ENCODE assay signal across 16 mouse cellular contexts in genomic region chr2:126472836-126473235, GRCm38 (mm10). TPM values are rescaled to one million over a fixed set of nuclear protein-coding genes. Genes with fewer than 3 reads are reported as not detected.
"Had no signal": no experiment of that assay in that cellular context is flagged by ENCODE, and none has a peak within 500 bp of the region (broad histone marks: within the 10 kb centered on the region; RNA-seq: fewer than 3 reads in every experiment).

No protein-coding gene starts in this region.

- H3K4me3 ChIP-seq: intestine, embryonic 15.5 days; limb, embryonic 12.5 days; limb, embryonic 15.5 days; stomach, embryonic 15.5 days had no signal

- H3K36me3 ChIP-seq: intestine, embryonic 15.5 days; limb, embryonic 12.5 days; limb, embryonic 15.5 days; stomach, embryonic 15.5 days had no signal

- H3K27ac ChIP-seq: intestine, embryonic 15.5 days; limb, embryonic 12.5 days; limb, embryonic 15.5 days; stomach, embryonic 15.5 days had no signal

- H3K9me3 ChIP-seq: intestine, embryonic 15.5 days; limb, embryonic 12.5 days; limb, embryonic 15.5 days; stomach, embryonic 15.5 days had no signal

- H3K27me3 ChIP-seq: intestine, embryonic 15.5 days; limb, embryonic 12.5 days; limb, embryonic 15.5 days; stomach, embryonic 15.5 days had no signal

- H3K9ac ChIP-seq: intestine, embryonic 15.5 days; limb, embryonic 12.5 days; limb, embryonic 15.5 days; stomach, embryonic 15.5 days had no signal

- DNase-seq: kidney, adult 11 months; kidney, adult 9 months; kidney, postnatal 14 days; kidney, postnatal 4 days; left cerebral cortex, postnatal 4 days; lung, postnatal 14 days; midbrain, embryonic 14.5 days; thymus, postnatal 4 days had no signal

- H3K4me1 ChIP-seq: intestine, embryonic 15.5 days; limb, embryonic 12.5 days; limb, embryonic 15.5 days; stomach, embryonic 15.5 days had no signal

- ATAC-seq: intestine, embryonic 15.5 days had no signal

- H3K4me2 ChIP-seq: intestine, embryonic 15.5 days; limb, embryonic 12.5 days; limb, embryonic 15.5 days; liver, embryonic 11.5 days; midbrain, embryonic 11.5 days; stomach, embryonic 15.5 days had no signal

RNA-seq across cellular contexts. Expression of gene Atp8b4, which starts 27.6 kb away (rescaled TPM):
- total RNA-seq: layer of hippocampus, adult 18-20 months had no signal
- polyA plus RNA-seq: midbrain, postnatal 0 days had no signal
